Mouse (Mus musculus) skeletal muscle tissue, postnatal 0 days (tissue): ENCODE results near the gene C6. TPM values are rescaled to one million over a fixed set of nuclear protein-coding genes. Genes with fewer than 3 reads are reported as not detected.

Experiments
- polyA plus RNA-seq: library from polyadenylated mRNA; unstranded; fragments of >200 nt; fragmentation: Nextera tagmentation; extraction: Ambion mirVana; gene quantifications from 2 replicates; pipeline ENCODE4 v1.2.1, GENCODE M21; 2015

Gene C6
- polyA plus RNA-seq = 0.10 and 0.17 TPM in 2 replicates

GRCm38 (mm10) chr15:4726830-4727310 lies at the start of gene C6:
Gene C6, plus strand, starts transcription at chr15:4727175.

Other genes starting within 250 kb of the C6 start
- not detected in 2 replicates for gene Mroh2b, start 171.6 kb downstream of the C6 start, polyA plus RNA-seq